Comparison of ENCODE assay signal across 8 mouse cellular contexts in genomic region chr6:122595637-122596036, GRCm38 (mm10). TPM values are rescaled to one million over a fixed set of nuclear protein-coding genes. Genes with fewer than 3 reads are reported as not detected.
DNase-seq lines count a peak whose midpoint lies in the region; ATAC-seq and TF ChIP-seq lines count a peak whose summit lies in the region.

No protein-coding gene starts in this region.

- H3K27ac ChIP-seq in hindbrain, postnatal 0 days = no peak overlapping the region
- no peak overlapping the region for H3K27ac ChIP-seq in lung, embryonic 16.5 days (ENCODE audit: low read length)

- H3K4me3 ChIP-seq in hindbrain, postnatal 0 days (ENCODE audit: low read length) = no peak overlapping the region
- H3K4me3 ChIP-seq in lung, embryonic 16.5 days (ENCODE audit: low read length) = no peak overlapping the region

- H3K4me1 ChIP-seq in hindbrain, postnatal 0 days (ENCODE audit: insufficient read depth, low read length) = no peaks in the 10 kb centered on the region
- H3K4me1 ChIP-seq in lung, embryonic 16.5 days (replicated peaks; ENCODE audit: control insufficient read depth, insufficient read depth, low read length) = no peaks in the 10 kb centered on the region

- no peaks in the 10 kb centered on the region for H3K27me3 ChIP-seq in hindbrain, postnatal 0 days (ENCODE audit: insufficient read depth, low read length)
- no peaks in the 10 kb centered on the region for H3K27me3 ChIP-seq in lung, embryonic 16.5 days (ENCODE audit: control insufficient read depth, insufficient read depth, low read depth, low read length)

- 32% methylated on average over 7 of the region's 7 CpGs for WGBS in hindbrain, postnatal 0 days
- 19% methylated on average over 7 of the region's 7 CpGs for WGBS in lung, embryonic 16.5 days

- peak; percentile 56 for TF ChIP-seq CTCF in hindbrain, postnatal 0 days (IDR thresholded peaks at IDR 0.05; ENCODE audit: low read depth)

- H3K9ac ChIP-seq in hindbrain, postnatal 0 days (replicated peaks; ENCODE audit: low read length) = no peak overlapping the region
- no peak overlapping the region for H3K9ac ChIP-seq in lung, embryonic 16.5 days (ENCODE audit: low read length)

- no peak for DNase-seq in frontal cortex, postnatal 25 days (ENCODE audit: low spot score in 2 of 2)
- peak; percentile 22 for DNase-seq in urinary bladder, postnatal 14 days (ENCODE audit: low spot score)
- DNase-seq in urinary bladder, postnatal 10 days (ENCODE audit: low spot score) = no peak
- peak; percentile 76 for DNase-seq in hindbrain, postnatal 0 days (ENCODE audit: low spot score)
- DNase-seq in right cerebral cortex, postnatal 4 days = peak; percentile 14
- no peak for DNase-seq in spleen, adult 12 weeks (ENCODE audit: low spot score)

- H3K4me2 ChIP-seq in hindbrain, postnatal 0 days (ENCODE audit: low read depth, low read length) = no peak overlapping the region
- peak overlapping the region; percentile 34; the same call in 1 of the 2 replicates for H3K4me2 ChIP-seq in lung, embryonic 16.5 days (ENCODE audit: low read depth, low read length)

- ATAC-seq in frontal cortex, adult (ENCODE audit: low TSS enrichment) = peak; percentile 96
- ATAC-seq in hindbrain, postnatal 0 days = peak; percentile 79
- peak; percentile 47; the same call in 1 of the 2 replicates for ATAC-seq in lung, embryonic 16.5 days (ENCODE audit: low read depth)

- no peaks in the 10 kb centered on the region for H3K36me3 ChIP-seq in hindbrain, postnatal 0 days (ENCODE audit: insufficient read depth, low read length)
- no peaks in the 10 kb centered on the region for H3K36me3 ChIP-seq in lung, embryonic 16.5 days (ENCODE audit: control insufficient read depth, insufficient read depth, low read length)

- H3K9me3 ChIP-seq in hindbrain, postnatal 0 days (ENCODE audit: low read length) = no peaks in the 10 kb centered on the region
- no peaks in the 10 kb centered on the region for H3K9me3 ChIP-seq in lung, embryonic 16.5 days (ENCODE audit: control insufficient read depth, low read length)

RNA-seq across cellular contexts. Expression of gene Apobec1, which starts 6.6 kb away (rescaled TPM):
- 2.9 and 7.6 TPM in 2 replicates for total RNA-seq in hindbrain, postnatal 0 days (2014; rRNA removed)
- 1.6 and 2.1 TPM in 2 replicates for polyA plus RNA-seq in hindbrain, postnatal 0 days (2015; fragmentation: Nextera tagmentation; extraction: Ambion mirVana)
- polyA plus RNA-seq in lung, embryonic 16.5 days (2015; fragmentation: Nextera tagmentation; extraction: Ambion mirVana) = 5.2 and 7.0 TPM in 2 replicates

RNA-seq across cellular contexts. Expression of gene Gdf3, which starts 14.2 kb away (rescaled TPM):
- total RNA-seq in hindbrain, postnatal 0 days (2014; rRNA removed) = 1.1 and 1.6 TPM in 2 replicates
- polyA plus RNA-seq in hindbrain, postnatal 0 days (2015; fragmentation: Nextera tagmentation; extraction: Ambion mirVana) = 0.19 and 0.29 TPM in 2 replicates
- 0.06 TPM in 1 of 2 replicates, not detected in the other for polyA plus RNA-seq in lung, embryonic 16.5 days (2015; fragmentation: Nextera tagmentation; extraction: Ambion mirVana)

RNA-seq across cellular contexts. Expression of gene Dppa3, which starts 30.6 kb away (rescaled TPM):
- not detected in 2 replicates for total RNA-seq in hindbrain, postnatal 0 days (2014; rRNA removed)
- polyA plus RNA-seq in hindbrain, postnatal 0 days (2015; fragmentation: Nextera tagmentation; extraction: Ambion mirVana) = not detected in 2 replicates
- 0.39 TPM in 1 of 2 replicates, not detected in the other for polyA plus RNA-seq in lung, embryonic 16.5 days (2015; fragmentation: Nextera tagmentation; extraction: Ambion mirVana)

RNA-seq across cellular contexts. Expression of gene Aicda, which starts 42.0 kb away (rescaled TPM):
- 1.9 TPM in 1 of 2 replicates, not detected in the other for total RNA-seq in hindbrain, postnatal 0 days (2014; rRNA removed)
- polyA plus RNA-seq in hindbrain, postnatal 0 days (2015; fragmentation: Nextera tagmentation; extraction: Ambion mirVana) = 0.38 and 0.67 TPM in 2 replicates
- not detected in 2 replicates for polyA plus RNA-seq in lung, embryonic 16.5 days (2015; fragmentation: Nextera tagmentation; extraction: Ambion mirVana)

Comparison
In these comparisons a context has a peak if more than half of its experiments do, and no peak if none do; other contexts are left out.
1. DNase-seq: peak in urinary bladder, postnatal 14 days (single experiment), hindbrain, postnatal 0 days (single experiment) and right cerebral cortex, postnatal 4 days (single experiment); none in frontal cortex, postnatal 25 days (0 of 2), urinary bladder, postnatal 10 days (single experiment) and spleen, adult 12 weeks (single experiment).
2. Peak in every context shown above with its lines, with median percentiles within 50 percentile points of each other: ATAC-seq.